Mouse (Mus musculus): ENCODE results near the gene Maats1. TPM values are rescaled to one million over a fixed set of nuclear protein-coding genes. Genes with fewer than 3 reads are reported as not detected.

Maats1 gene
- total RNA-seq, 2 experiments from 2014 or later = 0.88 to 1.1 TPM

DNA sequence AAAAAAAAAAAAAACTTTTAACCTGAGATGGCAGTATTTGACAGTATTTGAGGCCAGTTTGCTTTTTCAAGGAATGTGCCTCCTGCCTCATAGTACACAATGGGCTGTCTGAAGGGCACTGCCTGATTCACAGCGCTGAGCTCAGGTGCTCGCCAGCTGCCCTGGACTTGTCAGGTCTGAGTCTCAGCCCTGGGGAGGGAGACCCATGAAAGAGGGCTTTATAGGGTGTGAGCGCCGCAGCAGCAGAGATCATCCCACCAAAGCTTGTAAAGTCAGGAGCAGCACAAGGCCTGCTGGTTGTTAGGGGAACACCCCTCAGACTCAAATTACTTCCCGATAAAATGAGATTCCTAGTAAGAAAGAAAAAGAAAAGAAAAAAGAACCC lies 34.7 kb downstream of the Maats1 start:
- intact Hi-C loops (cut with DNase I) = no loop called here
- no peak for DNase-seq (ENCODE audit: extremely low spot score in 1 of 2, low spot score in 2 of 2)

DNA sequence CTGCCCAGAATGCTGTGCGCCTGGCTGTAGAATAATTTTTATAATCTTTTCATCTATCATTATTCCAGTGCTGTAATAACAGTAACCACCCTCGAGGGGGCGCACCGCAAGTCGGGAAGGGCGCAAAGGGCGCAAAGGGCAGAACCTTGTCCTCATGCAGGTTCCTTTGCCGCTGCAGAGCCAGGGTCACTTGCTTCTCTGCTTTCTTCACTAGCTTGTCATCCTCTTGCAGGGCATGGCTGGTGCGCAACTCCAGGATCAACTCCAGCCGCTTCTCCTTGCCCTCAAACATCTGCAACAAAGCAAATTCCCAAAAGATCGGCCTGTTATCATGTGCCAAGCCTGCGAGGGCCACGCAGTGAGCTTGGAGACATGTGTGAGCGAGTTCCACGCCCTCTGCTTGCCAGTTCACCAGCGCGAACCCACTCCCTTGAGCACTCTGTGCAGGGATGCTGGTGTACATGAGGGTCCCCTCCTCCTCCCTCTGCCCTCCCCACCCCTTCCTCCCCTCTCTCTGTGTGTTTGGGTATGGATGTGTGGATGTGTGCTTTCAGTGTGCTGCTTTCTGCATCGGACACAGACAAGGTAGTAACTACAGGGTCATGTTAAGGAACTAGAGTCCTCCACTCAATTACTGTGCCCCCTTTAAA lies 35.2 kb downstream of the Maats1 start:
- intact Hi-C loops (cut with DNase I) = no loop called here

DNA sequence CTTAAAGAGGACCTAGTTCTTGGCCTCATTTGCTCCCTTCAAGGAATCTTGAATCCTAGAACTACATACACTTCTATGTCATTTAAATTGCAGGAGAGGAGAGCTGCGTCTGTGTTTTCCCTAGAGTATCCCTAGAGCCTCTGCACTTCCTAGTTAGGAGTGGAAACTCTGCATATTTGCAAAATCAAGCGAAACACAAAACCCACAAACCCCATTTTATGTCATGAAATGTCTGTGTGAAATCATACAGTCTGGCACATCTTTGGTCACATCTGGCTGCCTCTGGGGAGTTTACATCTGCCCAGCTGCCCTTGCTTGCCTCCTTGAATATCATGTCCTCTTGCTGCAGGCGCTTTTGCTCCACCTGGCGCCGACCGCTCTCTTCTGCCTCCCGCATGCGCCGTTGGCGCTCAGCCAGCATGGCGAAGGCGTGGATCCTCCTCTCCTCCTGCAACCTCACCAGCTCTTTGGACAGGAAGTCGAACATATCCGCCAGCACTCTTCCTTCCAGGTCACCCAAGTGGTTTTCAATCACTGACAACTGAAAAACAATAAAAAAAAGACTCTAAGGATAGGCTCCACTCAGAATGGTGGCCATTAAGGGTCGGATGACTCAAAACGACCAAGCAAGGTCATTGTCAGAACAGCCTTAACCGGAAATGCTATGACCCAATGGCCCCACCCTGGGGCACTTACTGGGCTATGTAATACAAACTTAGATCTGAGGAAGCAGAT lies 37.3 kb downstream of the Maats1 start:
- intact Hi-C loops (cut with DNase I) = no loop called here
- peak in 1 of 2 experiments; percentile 46 for DNase-seq (ENCODE audit: extremely low spot score in 1 of 2, low spot score in 2 of 2)

More for the DNA sequence above, 35.2 kb downstream of the Maats1 start:
- DNase-seq (ENCODE audit: extremely low spot score in 1 of 2, low spot score in 2 of 2) = no peak

DNA sequence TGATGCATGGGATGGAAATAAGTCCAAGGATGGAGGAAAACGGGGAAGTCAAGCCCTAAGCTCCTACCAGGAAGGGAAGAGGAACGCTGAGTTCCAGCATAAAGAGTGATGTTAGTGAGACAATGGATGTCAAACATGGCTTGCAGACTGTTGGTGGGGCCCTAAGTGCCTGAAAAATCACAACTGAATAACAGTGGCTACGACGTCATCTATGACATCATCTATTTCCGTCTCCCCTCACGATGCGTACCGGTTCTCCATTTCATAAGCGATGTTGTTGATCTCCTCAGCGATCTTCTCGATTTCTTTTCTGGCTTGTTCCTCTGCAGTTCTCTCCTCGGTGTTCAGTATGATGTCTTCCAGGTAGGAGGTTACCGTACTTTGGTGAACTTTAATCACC lies 39.6 kb downstream of the Maats1 start:
- intact Hi-C loops (cut with DNase I) = no loop called here
- no peak for DNase-seq (ENCODE audit: extremely low spot score in 1 of 2, low spot score in 2 of 2)

DNA sequence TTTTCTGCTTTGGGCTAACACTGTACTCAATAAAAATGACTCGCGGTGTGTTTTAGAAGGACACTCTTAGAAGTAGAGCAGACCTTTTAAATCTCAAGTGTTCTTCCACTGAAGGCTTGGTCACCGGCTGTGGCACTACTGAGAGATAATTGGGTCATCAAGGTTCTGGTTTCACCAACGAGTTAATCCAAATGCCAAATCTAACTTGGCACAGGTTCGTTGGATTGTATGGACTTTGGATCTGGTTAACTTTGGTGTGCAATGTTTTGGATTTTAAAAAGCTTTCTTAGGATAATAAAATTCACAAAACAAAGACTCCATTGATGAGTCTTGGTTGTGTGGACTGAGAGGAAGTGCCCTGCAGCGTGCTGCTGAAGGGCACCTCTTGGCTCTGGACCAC lies 43.5 kb downstream of the Maats1 start:
- no peak for DNase-seq (ENCODE audit: extremely low spot score in 1 of 2, low spot score in 2 of 2)
- intact Hi-C loops (cut with DNase I) = no loop called here

DNA sequence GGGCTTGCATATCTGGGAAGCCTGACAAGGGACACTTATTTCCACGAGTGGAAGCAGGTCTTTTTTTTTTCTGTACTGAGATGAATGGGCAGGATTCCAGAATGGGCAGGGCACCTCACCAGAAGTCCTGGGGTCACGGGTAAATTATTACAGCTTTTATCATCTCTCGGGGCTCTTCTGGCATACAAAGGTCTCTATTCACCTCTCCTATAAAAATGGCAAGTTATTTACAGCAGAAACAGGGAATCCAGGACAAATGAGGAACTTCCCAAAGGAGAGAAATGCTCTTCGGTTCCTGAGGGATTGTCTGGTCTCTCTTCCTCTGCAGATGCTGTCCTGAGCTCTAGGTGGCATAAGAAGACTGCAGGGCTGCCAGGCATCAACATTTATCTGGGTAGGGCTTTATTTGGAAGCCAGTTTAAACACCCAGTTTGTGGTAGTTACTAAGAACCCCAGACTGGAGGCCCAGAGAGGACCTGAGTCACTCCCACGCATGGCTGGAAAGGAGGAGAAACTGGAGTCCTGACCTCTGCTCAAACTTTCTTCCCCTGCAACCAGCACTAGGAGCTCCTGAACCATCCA lies 46.5 kb downstream of the Maats1 start:
- intact Hi-C loops (cut with DNase I) = no loop called here
- no peak for DNase-seq (ENCODE audit: extremely low spot score in 1 of 2, low spot score in 2 of 2)

DNA sequence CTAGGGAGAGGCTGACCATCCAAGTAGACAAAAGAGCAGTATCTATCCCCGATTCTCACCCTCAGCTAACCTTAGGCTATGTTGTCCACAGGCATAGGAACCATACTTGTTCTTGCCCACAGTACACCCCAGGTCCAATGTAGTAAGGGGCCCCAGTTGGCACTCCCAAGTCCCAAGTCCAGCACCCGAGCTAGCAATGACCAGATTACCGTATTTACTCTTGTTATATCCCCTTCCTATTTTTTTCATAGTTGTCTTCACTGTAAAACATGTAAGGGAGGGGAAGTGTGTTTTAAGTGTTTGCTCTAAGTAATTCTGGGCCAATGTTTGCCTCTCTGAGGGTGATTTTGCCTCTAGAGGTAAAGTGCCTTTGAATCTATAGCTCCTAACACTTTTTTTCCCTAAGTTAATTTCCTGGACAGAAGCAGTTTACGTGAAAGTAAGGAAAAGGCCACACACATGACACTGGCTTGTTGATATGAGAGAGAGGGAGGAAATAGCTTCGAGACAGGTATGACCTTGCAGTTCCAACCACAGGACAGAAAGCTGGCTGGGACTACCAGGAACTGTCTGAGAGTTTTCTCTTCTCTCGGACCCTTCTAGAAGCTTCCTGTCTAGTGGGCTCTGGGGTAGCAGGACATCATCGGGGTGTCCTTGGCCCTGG lies 47.1 kb downstream of the Maats1 start, which contains the start of gene Nr1i2:
Nr1i2 (minus strand) TSS at position 140 of the 664 bp plus-strand sequence.
- no peak for DNase-seq (ENCODE audit: extremely low spot score in 1 of 2, low spot score in 2 of 2)
- intact Hi-C loops (cut with DNase I) = no loop called here

DNA sequence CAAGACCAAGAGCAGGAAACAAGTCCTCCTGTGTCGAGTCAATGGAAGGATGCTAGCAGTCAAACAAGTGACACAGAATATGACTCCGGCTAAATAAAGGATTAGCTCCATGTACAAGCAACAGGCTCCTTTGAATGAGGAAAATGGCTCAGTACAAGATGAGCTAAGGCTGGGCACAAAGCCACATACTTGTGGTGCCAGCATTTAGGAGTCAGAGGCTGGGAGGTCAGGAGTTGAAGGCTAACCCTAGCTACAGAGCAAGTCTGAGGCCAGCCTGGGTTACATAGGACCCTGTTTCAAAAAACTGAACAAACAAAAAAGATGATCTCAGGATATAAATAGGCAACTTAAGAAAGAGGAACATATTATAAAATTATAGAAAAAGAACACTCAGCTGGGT lies 51.8 kb downstream of the Maats1 start:
- intact Hi-C loops (cut with DNase I) = no loop called here

DNA sequence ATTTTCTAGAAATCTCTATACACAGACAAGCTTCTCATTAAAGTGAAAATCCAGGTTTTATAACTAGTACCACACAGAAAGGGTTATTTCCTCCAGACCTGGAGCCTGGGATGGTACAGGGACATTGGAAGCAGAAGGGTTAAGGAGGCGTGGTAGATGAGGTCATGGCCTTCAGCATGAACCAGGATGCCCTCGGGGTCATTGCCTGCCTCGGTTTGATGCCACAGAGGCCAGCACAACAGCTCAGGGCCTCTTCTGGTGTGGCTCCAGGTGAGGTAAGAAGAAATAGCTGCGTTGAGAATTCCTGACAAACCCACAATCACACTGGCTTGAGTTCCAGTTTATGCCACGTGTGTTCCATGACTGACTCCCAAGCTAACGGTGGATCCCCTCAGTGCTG lies 53.1 kb downstream of the Maats1 start:
- intact Hi-C loops (cut with DNase I) = no loop called here
- DNase-seq (ENCODE audit: extremely low spot score in 1 of 2, low spot score in 2 of 2) = no peak

More for the DNA sequence above, 51.8 kb downstream of the Maats1 start:
- DNase-seq (ENCODE audit: extremely low spot score in 1 of 2, low spot score in 2 of 2) = no peak

DNA sequence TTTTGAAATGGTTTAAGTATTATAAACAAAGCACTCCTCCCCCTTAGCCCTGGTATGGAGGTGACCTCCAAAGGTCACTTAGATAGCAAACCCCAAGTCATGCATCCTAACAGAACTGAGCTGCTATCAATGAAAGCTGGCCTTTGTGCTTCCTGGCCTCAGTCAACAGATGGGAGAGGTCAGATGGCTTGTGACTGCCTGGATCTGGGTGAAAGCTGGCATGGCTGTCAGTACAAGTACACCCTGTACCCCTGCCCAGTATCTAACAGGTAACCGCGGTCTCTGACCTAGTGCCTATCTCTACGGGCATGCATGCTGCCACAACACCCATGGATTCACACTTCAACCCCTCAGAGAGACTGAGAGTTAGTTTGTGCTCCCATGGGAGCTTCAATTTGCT lies 54.2 kb downstream of the Maats1 start:
- no peak for DNase-seq (ENCODE audit: extremely low spot score in 1 of 2, low spot score in 2 of 2)
- intact Hi-C loops (cut with DNase I) = no loop called here

DNA sequence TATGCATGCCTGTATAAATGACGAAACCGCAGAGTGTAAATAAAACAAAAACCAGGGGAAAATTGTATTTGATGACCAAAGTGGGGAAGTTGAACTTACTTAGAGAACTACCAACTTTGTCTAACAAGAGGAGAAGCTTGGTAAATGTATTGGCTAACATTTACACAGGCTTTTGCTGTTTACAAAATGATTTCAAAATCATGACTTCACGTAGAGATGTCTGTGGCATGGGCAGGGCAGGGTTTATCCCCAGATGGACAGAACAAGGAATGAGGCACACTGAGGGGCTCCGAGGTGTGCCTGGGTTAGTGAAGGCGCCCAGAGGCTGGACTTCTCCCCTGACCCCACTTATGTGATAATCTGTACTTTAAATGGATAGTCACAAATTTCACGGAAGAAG lies 54.6 kb downstream of the Maats1 start:
- intact Hi-C loops (cut with DNase I) = no loop called here

DNA sequence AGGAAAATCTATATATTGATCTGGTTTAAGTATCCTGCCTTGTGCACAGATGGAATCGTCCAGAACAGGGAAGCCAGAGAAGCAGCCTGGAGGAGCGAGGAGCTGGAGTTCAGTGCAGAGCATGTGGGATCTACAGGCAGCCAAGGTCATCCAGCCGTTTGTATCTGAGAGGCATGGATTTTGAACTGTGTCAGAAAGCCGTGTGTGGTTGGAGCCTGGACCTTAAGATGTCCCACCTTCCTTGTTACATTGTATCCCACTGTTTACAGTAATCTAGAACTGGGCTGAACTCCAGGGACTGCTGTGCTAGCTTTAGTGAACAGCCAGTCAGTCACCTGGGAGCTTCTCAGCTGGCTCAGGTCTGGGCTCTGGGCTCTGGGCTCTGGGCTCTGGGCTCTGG lies 55.4 kb downstream of the Maats1 start:
- DNase-seq (ENCODE audit: extremely low spot score in 1 of 2, low spot score in 2 of 2) = no peak
- intact Hi-C loops (cut with DNase I) = no loop called here

More for the DNA sequence above, 54.6 kb downstream of the Maats1 start:
- no peak for DNase-seq (ENCODE audit: extremely low spot score in 1 of 2, low spot score in 2 of 2)

DNA sequence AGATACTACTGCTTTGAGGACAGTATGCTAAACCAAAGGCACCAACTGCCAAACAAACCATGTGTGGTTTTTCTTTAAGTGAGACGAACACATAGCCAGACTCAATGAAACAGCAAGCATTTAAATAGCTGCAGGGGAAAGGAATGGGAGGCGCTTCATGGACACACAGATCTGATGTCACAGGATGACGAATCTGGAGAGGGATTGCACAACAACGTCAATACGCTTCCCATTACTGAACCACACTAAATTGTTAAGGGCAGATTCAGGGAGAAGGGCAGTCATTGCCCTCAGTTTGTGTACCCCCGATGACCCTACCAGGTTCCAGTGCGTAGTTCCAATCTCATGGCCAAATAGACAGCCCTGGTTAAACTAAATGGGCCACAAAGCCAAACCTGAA lies 56.1 kb downstream of the Maats1 start:
- intact Hi-C loops (cut with DNase I) = no loop called here
- no peak for DNase-seq (ENCODE audit: extremely low spot score in 1 of 2, low spot score in 2 of 2)

DNA sequence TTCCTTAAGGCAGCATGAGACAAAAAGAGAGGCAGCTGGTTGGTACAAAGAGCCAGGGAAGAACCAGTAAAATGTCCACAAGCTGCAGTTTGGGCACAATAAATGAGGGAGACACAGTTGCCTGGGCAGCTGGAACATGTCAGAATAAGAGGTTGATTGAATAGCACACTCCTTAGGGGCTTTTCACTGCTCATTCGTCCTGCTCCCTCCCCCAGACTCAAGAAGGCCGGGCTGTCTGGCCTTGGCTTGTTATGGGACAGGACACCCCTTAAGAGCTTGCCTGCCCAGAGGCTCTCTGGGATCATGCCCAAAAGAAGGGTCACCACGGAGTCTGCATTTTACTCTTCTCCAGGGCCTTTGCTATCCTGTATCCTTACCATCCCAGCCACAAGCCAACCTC lies 58.6 kb downstream of the Maats1 start:
- DNase-seq (ENCODE audit: extremely low spot score in 1 of 2, low spot score in 2 of 2) = no peak
- intact Hi-C loops (cut with DNase I) = no loop called here

DNA sequence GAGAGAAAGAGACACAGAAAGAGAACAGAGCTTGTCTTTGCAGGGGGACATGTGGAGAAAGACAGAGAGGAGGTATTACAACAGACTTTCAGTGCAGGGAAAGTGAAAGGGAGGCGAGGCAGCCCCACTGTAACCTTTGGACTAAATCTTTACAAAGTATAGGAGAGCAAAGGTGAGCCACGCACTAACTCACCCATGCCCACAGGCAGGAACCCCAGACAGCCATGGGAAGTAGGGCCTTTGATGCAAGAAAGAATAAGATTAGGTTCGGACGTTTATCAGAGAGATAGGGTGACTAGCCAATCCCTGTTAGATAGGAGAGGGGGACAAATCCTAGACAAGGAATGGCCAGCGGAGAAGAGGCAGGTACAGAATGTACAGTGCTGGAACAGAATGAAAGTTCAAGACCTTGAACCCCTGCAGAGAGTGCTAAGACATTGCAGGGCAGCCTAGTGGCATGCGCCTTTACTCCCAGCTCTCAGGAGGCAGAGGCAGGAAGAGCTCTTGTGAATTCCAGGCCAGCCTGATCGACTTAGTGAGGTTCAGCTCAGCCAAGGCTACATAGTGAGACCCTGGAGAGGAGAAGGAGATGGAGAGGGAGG lies 59.3 kb downstream of the Maats1 start:
- intact Hi-C loops (cut with DNase I) = no loop called here

DNA sequence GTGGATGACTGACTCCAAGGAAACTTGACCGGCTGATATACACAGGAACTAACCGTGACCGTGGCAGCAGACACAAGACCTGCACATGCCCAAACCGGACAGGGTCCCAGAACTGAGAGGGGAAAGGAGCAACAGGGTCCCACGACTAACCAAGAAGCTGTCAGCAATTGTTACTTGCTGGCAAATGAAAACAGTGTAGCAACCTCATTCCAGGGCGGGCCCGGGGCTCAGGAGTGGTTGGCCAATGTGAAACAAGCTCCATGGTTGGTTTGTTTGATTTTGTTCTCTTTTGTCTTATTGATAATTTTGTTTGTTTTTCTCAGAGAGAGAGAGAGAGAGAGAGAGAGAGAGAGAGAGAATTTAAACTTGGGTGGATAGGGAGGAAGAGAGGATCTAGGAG lies 61.0 kb downstream of the Maats1 start:
- intact Hi-C loops (cut with DNase I) = no loop called here
- no peak for DNase-seq (ENCODE audit: extremely low spot score in 1 of 2, low spot score in 2 of 2)

More for the DNA sequence above, 59.3 kb downstream of the Maats1 start:
- no peak for DNase-seq (ENCODE audit: extremely low spot score in 1 of 2, low spot score in 2 of 2)

DNA sequence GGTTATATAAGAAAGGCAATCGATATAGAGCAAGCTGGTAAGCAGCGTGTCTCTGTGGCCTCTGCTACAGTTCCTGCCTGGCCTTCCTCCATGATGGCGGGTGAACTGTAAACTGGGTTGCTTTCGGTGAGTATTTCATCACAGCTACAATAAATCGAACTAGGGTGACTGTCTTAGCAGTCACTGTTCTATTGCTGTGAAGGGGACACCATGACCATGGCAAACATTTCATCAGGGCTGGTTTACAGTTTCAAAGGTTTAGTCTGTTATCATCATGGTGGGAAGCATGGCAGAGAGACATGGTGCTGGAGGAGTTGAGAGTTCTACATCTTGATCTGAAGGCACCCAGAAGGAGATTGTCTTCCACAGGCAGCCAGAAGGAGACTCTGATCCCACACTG lies 62.1 kb downstream of the Maats1 start:
- DNase-seq (ENCODE audit: extremely low spot score in 1 of 2, low spot score in 2 of 2) = no peak
- intact Hi-C loops (cut with DNase I) = no loop called here

DNA sequence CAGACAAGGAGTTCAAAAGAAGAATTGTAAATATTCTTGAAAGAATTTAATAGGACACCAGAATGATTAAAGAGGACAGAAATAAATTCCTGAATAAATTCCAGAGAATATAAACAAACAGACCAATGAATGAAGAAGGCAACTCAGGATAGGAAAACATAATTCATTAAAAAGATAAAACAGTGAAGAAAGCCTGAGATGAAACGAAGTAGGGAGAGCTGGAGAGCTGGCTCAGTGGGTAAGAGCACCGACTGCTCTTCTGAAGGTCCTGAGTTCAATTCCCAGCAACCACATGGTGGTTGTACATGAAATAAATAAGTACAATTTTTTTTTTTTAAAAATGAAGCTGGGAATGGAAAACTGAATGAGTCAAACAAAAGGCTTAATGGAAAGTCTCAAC lies 67.2 kb downstream of the Maats1 start:
- no peak for DNase-seq (ENCODE audit: extremely low spot score in 1 of 2, low spot score in 2 of 2)
- intact Hi-C loops (cut with DNase I) = no loop called here

DNA sequence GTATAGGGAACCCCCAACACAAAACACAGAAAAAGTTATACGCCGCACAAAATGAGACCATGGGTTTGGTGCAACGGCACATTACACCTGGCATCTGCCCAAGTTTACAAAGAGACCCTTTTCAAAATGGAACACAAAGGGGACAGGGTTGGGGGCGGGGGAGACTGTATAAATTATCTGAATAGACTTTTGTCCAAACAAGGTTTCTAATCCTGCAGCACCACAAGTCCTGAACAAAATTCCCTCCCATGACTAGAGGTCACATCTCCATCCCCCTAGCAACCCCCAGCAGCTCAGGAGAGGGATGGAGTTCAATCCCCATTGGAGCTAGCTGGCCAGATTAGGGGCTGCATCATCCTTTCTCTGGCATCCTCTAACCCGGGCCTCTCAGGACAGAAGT lies 69.5 kb downstream of the Maats1 start:
- no peak for DNase-seq (ENCODE audit: extremely low spot score in 1 of 2, low spot score in 2 of 2)
- intact Hi-C loops (cut with DNase I) = no loop called here

Data from left cerebral cortex, postnatal 10 days (tissue).